Comparison of ENCODE assay signal across 9 mouse cellular contexts in genomic region chrX:88115609-88116073, GRCm38 (mm10). TPM values are rescaled to one million over a fixed set of nuclear protein-coding genes. Genes with fewer than 3 reads are reported as not detected.
DNase-seq lines count a peak whose midpoint lies in the region; ATAC-seq lines count a peak whose summit lies in the region.
"Had no signal": no experiment of that assay in that cellular context is flagged by ENCODE, and none has a peak within 500 bp of the region (broad histone marks: within the 10 kb centered on the region; RNA-seq: fewer than 3 reads in every experiment).

Gene Il1rapl1 (minus strand): TSS chrX:88115645.

- no peaks in the 10 kb centered on the region for H3K9me3 ChIP-seq in heart, embryonic 11.5 days (replicated peaks; ENCODE audit: control insufficient read depth, low read length)
- no peaks in the 10 kb centered on the region for H3K9me3 ChIP-seq in forebrain, embryonic 14.5 days (replicated peaks; ENCODE audit: control insufficient read depth, low read length)
- no peaks in the 10 kb centered on the region for H3K9me3 ChIP-seq in neural tube, embryonic 14.5 days (ENCODE audit: control insufficient read depth, low read length)

- no peak within 1 kb of the TSS for H3K27ac ChIP-seq in heart, embryonic 11.5 days (ENCODE audit: low read depth, low read length)
- 0 out of 2 replicates have a peak within 1 kb of the TSS, but pooled peaks have one; percentile 21 for H3K27ac ChIP-seq in forebrain, embryonic 14.5 days (ENCODE audit: low read depth, low read length)
- peak within 1 kb of the TSS; percentile 55; the same call in 1 of the 2 replicates for H3K27ac ChIP-seq in neural tube, embryonic 14.5 days (ENCODE audit: low read depth, low read length)

- no peaks in the 10 kb centered on the region for H3K27me3 ChIP-seq in heart, embryonic 11.5 days (ENCODE audit: control insufficient read depth, insufficient read depth, low read length)
- H3K27me3 ChIP-seq in forebrain, embryonic 14.5 days (replicated peaks; ENCODE audit: control insufficient read depth, insufficient read depth, low read length): no peaks in the 10 kb centered on the region
- no peaks in the 10 kb centered on the region for H3K27me3 ChIP-seq in neural tube, embryonic 14.5 days (ENCODE audit: control insufficient read depth, insufficient read depth, low read length)
- H3K27me3 ChIP-seq: CH12.LX had no signal

- H3K4me3 ChIP-seq in heart, embryonic 11.5 days (ENCODE audit: low read depth, low read length): peak within 1 kb of the TSS; percentile 39
- peak within 1 kb of the TSS; percentile 36 for H3K4me3 ChIP-seq in forebrain, embryonic 14.5 days (ENCODE audit: low read depth, low read length)
- H3K4me3 ChIP-seq in neural tube, embryonic 14.5 days (ENCODE audit: low read depth, low read length): peak within 1 kb of the TSS; percentile 42

- no peaks in the 10 kb centered on the region for H3K4me1 ChIP-seq in heart, embryonic 11.5 days (ENCODE audit: control insufficient read depth, insufficient read depth, low read length)
- no peaks in the 10 kb centered on the region for H3K4me1 ChIP-seq in forebrain, embryonic 14.5 days (ENCODE audit: control insufficient read depth, insufficient read depth, low read length)
- H3K4me1 ChIP-seq in neural tube, embryonic 14.5 days (ENCODE audit: control insufficient read depth, insufficient read depth, low read length): no peaks in the 10 kb centered on the region

- no peak within 1 kb of the TSS for H3K9ac ChIP-seq in heart, embryonic 11.5 days (ENCODE audit: low read depth, low read length)
- peak within 1 kb of the TSS; percentile 58 for H3K9ac ChIP-seq in forebrain, embryonic 14.5 days (ENCODE audit: low read length)
- H3K9ac ChIP-seq in neural tube, embryonic 14.5 days (replicated peaks; ENCODE audit: low read depth, low read length): peak within 1 kb of the TSS; percentile 44

- ATAC-seq in heart, embryonic 11.5 days (replicated peaks; ENCODE audit: insufficient number of reproducible peaks, low FRiP score, low TSS enrichment): no peak
- ATAC-seq in forebrain, embryonic 14.5 days: peak; percentile 86; the same call in 1 of the 2 replicates
- peak; percentile 81 for ATAC-seq in neural tube, embryonic 14.5 days (ENCODE audit: low read depth)
- no peak for ATAC-seq in megakaryocyte progenitor cell, adult 5-6 weeks (replicated peaks; ENCODE audit: poor library complexity)

- intact Hi-C loops in heart, postnatal 14 days (cut with DNase I): no loop called here

- no peak for DNase-seq in heart, postnatal 14 days
- peak; percentile 60 for DNase-seq in brain, embryonic 18.5 days (ENCODE audit: low read depth, low spot score)
- DNase-seq in forebrain, embryonic 14.5 days (ENCODE audit: low spot score): peak; percentile 75
- peak in 1 of 2 experiments; percentile 27 for DNase-seq in left cerebral cortex, adult 18-20 months (ENCODE audit: low spot score in 2 of 2)
- no peak for DNase-seq in thymus, postnatal 36 days

- peak within 1 kb of the TSS; percentile 67 for H3K4me2 ChIP-seq in heart, embryonic 11.5 days
- peak within 1 kb of the TSS; percentile 51 for H3K4me2 ChIP-seq in forebrain, embryonic 14.5 days (ENCODE audit: low read length)
- H3K4me2 ChIP-seq in neural tube, embryonic 14.5 days (ENCODE audit: low read depth, low read length): peak within 1 kb of the TSS; percentile 47

- H3K36me3 ChIP-seq in heart, embryonic 11.5 days (ENCODE audit: control insufficient read depth, insufficient read depth, low read length): no peaks in the 10 kb centered on the region
- no peaks in the 10 kb centered on the region for H3K36me3 ChIP-seq in forebrain, embryonic 14.5 days (ENCODE audit: control insufficient read depth, insufficient read depth, low read length)
- no peaks in the 10 kb centered on the region for H3K36me3 ChIP-seq in neural tube, embryonic 14.5 days (ENCODE audit: control insufficient read depth, insufficient read depth, low read length)

- 22% methylated on average over 12 of the region's 12 CpGs for WGBS in heart, embryonic 11.5 days (ENCODE audit: insufficient replicate concordance)
- 34% methylated on average over 12 of the region's 12 CpGs for WGBS in forebrain, embryonic 14.5 days
- 23% methylated on average over 12 of the region's 12 CpGs for WGBS in neural tube, embryonic 14.5 days

RNA-seq across cellular contexts. Expression of gene Il1rapl1, which starts in this region (rescaled TPM):
- polyA plus RNA-seq in heart, embryonic 11.5 days (2014; fragmentation: Nextera tagmentation; extraction: Ambion mirVana): 0.04 and 0.19 TPM in 2 replicates
- total RNA-seq in heart, postnatal 14 days (2021): under 1 TPM; 0.02 to 0.10 TPM
- 0.95 and 2.4 TPM in 2 replicates for polyA plus RNA-seq in forebrain, embryonic 14.5 days (2014; fragmentation: Nextera tagmentation; extraction: Ambion mirVana)
- 10 to 100 TPM; 30.9 to 32.6 TPM for total RNA-seq in left cerebral cortex, adult 18-20 months (2021)
- 5.8 and 10.3 TPM in 2 replicates for polyA plus RNA-seq in neural tube, embryonic 14.5 days (2014; fragmentation: Nextera tagmentation; extraction: Ambion mirVana)
- total RNA-seq in megakaryocyte progenitor cell, adult 5-6 weeks (2015): not detected in 2 replicates
- total RNA-seq in megakaryocyte progenitor cell, adult 5-6 weeks (2017): not detected in 2 replicates
- total RNA-seq: CH12.LX had no signal

Comparison
In these comparisons a context has a peak if more than half of its experiments do, and no peak if none do; other contexts are left out.
1. RNA of gene Il1rapl1 (total RNA-seq): 30.9 to 32.6 TPM in left cerebral cortex, adult 18-20 months; 0.02 to 0.10 TPM in heart, postnatal 14 days and not detected in megakaryocyte progenitor cell, adult 5-6 weeks; every median in the first group is over 10 times any median in the second.
2. ATAC-seq: peak in forebrain, embryonic 14.5 days (single experiment) and neural tube, embryonic 14.5 days (single experiment); none in heart, embryonic 11.5 days (single experiment) and megakaryocyte progenitor cell, adult 5-6 weeks (single experiment).
3. DNase-seq: peak in brain, embryonic 18.5 days (single experiment) and forebrain, embryonic 14.5 days (single experiment); none in heart, postnatal 14 days (0 of 2) and thymus, postnatal 36 days (0 of 2).
4. Peak in every context shown above with its lines, with median percentiles within 50 percentile points of each other: H3K4me2 ChIP-seq and H3K4me3 ChIP-seq.